Mouse (Mus musculus): Measurements from ENCODE around the gene Myod1.

Gene Myod1

DNA sequence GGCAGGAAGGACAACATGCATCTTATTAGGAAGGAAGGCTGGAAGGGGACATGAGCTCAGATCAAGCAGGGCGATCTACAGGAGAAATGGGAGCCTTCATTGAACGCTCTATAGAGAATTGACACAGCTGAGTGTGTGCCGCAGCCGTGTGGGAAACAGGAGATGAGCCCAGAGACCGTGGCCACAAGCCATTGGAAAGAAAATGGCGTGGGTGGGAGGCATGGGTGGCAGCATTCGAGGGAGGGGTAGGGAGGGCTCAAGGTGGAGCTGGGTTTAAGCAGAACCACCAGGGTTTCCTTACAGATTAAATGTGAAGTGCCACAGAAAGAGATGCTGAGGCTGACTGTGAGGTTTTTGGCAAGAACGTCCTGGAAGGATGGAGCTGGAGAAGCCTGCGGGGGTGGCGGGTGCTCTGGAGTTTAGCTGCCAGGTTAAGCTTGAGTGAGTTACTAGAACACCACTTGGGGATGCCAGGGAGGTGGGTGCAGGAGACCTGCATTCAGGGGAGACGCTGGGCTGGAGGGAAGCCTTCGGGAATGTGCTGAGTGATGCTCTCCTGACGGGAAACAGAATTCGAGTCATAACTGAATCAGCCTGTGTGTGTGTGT lies 39.6 kb downstream of the Myod1 start:
- no peak for DNase-seq (ENCODE audit: low spot score in 2 of 2)

DNA sequence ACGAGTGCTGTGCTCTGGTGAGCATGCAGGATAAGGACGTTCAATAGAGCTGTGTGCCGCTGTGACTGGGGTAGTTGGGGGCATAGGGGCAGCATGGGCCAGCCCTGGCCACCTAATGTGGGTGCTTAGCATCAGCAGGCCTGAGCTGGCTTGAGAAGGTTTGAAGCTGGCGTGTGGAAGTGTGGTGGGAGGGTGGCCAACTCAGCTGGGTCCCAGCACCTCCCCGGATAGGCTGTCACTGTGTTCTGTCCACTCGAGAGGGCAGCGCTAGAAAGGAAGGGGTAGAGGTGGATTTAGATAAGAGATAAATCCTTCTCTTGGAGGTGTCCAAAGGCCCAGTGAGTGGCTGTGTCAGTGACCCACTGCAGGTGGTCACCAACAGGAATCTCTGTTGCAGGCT lies 41.2 kb downstream of the Myod1 start:
- no peak for DNase-seq (ENCODE audit: low spot score in 2 of 2)

DNA sequence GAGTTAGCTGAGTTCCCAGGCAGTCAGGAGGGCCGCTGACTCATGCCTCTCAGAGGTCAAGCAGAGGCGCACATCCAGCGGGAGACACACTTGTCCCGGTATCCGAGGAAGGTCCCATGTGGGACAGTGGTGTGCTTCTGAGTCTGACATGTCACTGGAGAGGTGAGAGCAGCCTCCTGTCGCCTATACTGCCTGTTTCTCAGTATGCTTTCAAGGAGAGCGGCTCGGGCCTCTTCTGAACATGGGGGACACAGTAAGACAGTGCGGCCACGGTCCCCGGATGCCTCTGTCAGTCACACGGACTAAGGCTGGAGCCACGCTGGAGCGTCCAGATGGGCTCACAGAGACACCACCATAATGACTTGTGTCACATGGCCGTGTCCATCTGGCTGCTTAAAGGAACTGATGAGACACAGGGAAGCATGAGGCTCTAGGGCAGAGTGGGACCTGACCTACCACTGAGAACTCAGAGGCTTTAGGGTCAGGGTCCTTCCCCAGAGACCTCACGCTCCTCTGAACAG lies 41.9 kb downstream of the Myod1 start:
- DNase-seq (ENCODE audit: low spot score in 2 of 2) = no peak

DNA sequence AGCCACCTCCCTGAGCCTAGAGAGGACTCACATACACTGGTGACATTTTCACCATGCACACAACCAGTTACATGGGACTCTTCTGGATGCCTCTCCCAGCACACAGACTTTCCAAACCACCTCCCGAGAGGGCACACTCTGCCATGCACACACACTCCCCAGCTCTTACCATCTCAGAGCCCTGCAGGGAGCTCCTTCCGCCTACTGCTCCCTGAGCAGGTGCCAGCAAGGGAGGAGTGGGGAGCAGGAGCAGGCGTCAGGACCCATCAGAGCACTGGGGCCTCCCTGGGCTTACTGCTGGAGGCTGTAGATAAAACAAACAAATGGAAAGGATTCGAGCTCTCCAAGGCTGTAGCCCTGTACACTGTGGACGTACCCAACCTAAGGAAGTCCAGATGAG lies 45.3 kb downstream of the Myod1 start:
- no peak for DNase-seq (ENCODE audit: low spot score in 2 of 2)

DNA sequence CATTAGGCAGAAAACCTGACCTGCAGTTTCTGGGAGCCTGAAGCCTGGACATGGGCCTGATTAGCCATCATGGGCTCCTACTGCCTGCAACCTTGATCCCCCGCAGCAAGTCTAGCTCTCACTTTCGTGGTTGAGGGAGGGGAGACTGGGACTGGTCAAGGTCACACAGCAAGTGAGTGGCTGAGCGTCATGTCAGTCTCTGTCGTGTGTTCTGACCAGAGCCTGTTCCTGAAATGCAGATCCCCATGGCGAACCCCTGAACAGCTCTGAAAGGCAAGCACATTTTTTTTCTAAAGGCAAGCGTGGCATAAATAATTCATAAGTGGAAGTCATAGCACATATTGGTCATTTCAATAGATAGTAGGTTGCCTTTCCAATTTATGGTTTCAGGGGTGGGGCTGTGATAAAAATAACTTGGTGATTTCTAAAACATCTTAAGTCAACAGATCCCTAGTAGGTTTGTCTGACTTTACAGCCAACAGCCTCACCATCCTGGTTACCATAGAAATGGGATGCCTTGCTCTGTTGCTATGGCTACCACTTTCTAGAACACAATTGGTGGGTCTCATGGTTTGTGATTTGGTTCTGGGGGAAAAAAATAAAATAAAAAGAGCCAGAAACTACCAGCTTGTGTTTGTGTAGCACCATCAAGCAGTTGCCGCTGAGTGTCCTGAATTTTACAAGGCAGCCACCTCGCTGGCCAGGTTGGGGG lies 45.9 kb downstream of the Myod1 start:
- DNase-seq (ENCODE audit: low spot score in 2 of 2) = no peak

DNA sequence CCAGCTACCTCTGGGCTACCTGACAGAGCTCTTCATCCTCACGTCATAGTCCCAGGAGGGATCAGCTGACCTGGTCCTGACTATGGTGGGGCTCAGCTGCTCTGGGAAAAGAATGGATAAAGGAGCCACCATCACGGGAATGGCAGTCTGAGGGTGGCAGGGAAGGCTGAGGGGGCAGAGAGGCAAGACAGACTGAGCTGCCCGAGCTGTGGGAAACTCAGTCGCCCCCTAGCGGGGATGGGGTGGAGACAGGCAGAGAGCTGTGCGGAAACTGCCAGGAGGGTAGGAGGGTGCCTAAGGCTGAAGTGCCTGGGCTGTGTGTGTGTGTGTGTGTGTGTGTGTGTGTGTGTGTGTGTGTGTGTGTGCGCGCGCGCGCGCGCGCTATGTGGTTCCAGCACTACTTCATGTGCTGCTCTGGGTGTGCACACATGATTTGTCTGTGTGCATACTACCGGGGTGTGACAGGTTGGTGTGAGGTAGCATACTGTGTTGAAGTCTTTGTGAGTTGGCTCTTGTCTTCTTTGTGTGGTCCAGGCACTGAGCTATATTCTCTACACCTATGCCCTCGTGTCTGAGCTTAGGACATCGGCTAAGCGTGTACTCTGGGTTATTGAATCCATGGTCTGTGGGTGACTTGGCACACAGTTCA lies 46.6 kb downstream of the Myod1 start:
- DNase-seq (ENCODE audit: low spot score in 2 of 2) = peak; percentile 35 to 81

DNA sequence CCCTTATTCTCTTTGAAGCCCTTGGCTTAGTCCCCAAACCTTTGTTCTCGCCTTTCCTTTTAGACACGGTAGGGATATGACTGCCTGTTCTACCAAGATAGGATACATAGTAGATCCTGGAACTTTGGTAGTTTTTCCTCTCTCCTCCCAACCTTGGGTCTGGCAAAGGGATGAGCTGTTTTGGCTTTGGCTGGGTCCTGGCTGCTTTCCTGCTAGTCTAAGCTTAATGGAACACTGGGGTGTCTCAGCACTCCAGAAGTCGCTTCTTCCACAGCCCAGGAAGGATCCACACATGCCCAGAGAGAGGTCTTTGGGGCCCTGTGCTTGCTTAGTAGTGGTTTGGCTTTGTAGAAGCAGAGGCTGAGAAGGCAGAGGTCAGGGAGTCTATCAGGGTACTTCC lies 47.7 kb downstream of the Myod1 start:
- DNase-seq (ENCODE audit: low spot score in 2 of 2) = no peak

DNA sequence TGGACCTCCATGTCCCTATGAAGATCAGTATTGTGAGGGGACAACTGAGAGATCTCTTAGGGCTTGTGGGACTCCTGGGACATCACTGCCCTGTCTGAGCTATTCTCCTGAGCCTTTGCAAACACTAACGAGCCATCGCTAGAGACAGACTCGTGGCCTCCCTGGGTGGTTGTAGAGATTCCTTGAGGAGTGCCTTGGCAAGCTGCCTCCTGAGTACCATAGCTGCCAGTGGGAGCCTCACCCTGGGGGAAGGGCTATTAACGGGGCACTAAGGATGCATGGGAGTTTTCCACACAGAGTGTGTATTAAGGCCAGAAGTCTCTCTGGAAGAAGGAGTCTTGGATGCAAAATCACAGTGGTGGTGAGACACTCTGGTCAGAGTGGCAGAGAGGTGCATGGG lies 48.7 kb downstream of the Myod1 start:
- DNase-seq (ENCODE audit: low spot score in 2 of 2) = no peak
